Mouse (Mus musculus) cerebral cortex, adult 2 months (tissue): ENCODE data around the gene F2rl2.

Experiments
- WGBS: fragments of 180-500 bp; shearing (Covaris S2); methylation state at CpG from one replicate; pipeline ENCODE4 v1.1.7; 2018; 5-methylcytosine and 5-hydroxymethylcytosine counted together

F2rl2 gene

GRCm38 (mm10) chr13:95697874-95698273 is 1.2 kb downstream of the F2rl2 start:
- WGBS = 32% methylated on average over 6 of the region's 6 CpGs

GRCm38 (mm10) chr13:95703376-95703775 is 6.7 kb downstream of the F2rl2 start:
- WGBS = 74% methylated on average over 5 of the region's 5 CpGs

GRCm38 (mm10) chr13:95705589-95705988 is 8.9 kb downstream of the F2rl2 start:
- 97% methylated on average over 6 of the region's 6 CpGs for WGBS

- 88% methylated on average over 9 of the region's 9 CpGs for WGBS
Measured at GRCm38 (mm10) chr13:95712570-95713268, 16.1 kb downstream of the F2rl2 start.

GRCm38 (mm10) chr13:95714271-95714975 is 17.8 kb downstream of the F2rl2 start:
- WGBS = 52% methylated on average over 3 of the region's 3 CpGs

GRCm38 (mm10) chr13:95715356-95715755 is 18.7 kb downstream of the F2rl2 start:
- 82% methylated on average over 4 of the region's 4 CpGs for WGBS

GRCm38 (mm10) chr13:95719320-95720232 is 22.9 kb downstream of the F2rl2 start:
- 48% methylated on average over 14 of the region's 14 CpGs for WGBS

- WGBS = 84% methylated on average over 4 of the region's 4 CpGs
Measured at GRCm38 (mm10) chr13:95730491-95730890, 33.8 kb downstream of the F2rl2 start.

GRCm38 (mm10) chr13:95739651-95740050 is 43.0 kb downstream of the F2rl2 start:
- 53% methylated on average over 5 of the region's 5 CpGs for WGBS

GRCm38 (mm10) chr13:95741813-95742689 is 45.4 kb downstream of the F2rl2 start:
- WGBS = 83% methylated on average over 11 of the region's 11 CpGs

GRCm38 (mm10) chr13:95742881-95743466 is 46.3 kb downstream of the F2rl2 start:
- WGBS = 69% methylated on average over 9 of the region's 9 CpGs

- WGBS = 78% methylated on average over 4 of the region's 4 CpGs
Measured at GRCm38 (mm10) chr13:95745451-95745850, 48.8 kb downstream of the F2rl2 start.

- 14% methylated on average over 6 of the region's 6 CpGs for WGBS
Measured at GRCm38 (mm10) chr13:95746509-95746908, 49.9 kb downstream of the F2rl2 start.

GRCm38 (mm10) chr13:95747101-95747500 is 50.4 kb downstream of the F2rl2 start:
- WGBS = 76% methylated on average over 7 of the region's 7 CpGs

- 88% methylated on average over 11 of the region's 11 CpGs for WGBS
Measured at GRCm38 (mm10) chr13:95747541-95747940, 50.9 kb downstream of the F2rl2 start.
